Mouse (Mus musculus) G1E (cell line): ENCODE results near the gene Zic5.

Experiments
- CTCF ChIP-seq: IDR thresholded peaks from 2 replicates; pipeline ENCODE4 v1.5.1; 2012; ENCODE audit warnings: low read depth, low read length, inconsistent platforms, mixed read lengths
- GATA2 ChIP-seq: IDR thresholded peaks from 2 replicates; pipeline ENCODE4 v1.6.1; 2012; ENCODE audit warnings: low read depth, low read length, inconsistent platforms, borderline replicate concordance
- POLR2AphosphoS5 ChIP-seq: IDR thresholded peaks from 2 replicates; pipeline ENCODE4 v1.6.1; 2012; ENCODE audit warnings: low read depth, low read length, inconsistent platforms; ENCODE audit not compliant: insufficient replicate concordance
- TAL1 ChIP-seq: conservative IDR thresholded peaks from 2 replicates; pipeline ENCODE4 v1.6.1; 2012; ENCODE audit warnings: low read depth, low read length, inconsistent platforms, mixed read lengths

- TF ChIP-seq CTCF = no peak
- no peak for TF ChIP-seq TAL1
- no peak for TF ChIP-seq POLR2AphosphoS5
- TF ChIP-seq GATA2 = no peak
Observed at GRCm38 (mm10) chr14:122432558-122432957, 32.9 kb downstream of the Zic5 start.
